Mouse (Mus musculus) E14TG2a.4 (cell line): ENCODE data around the gene Prcd.

Experiments
- CTCF ChIP-seq: conservative IDR thresholded peaks from 2 replicates; pipeline ENCODE4 v1.5.1; 2014; ENCODE audit warnings: low read length
- NANOG ChIP-seq: IDR thresholded peaks from 2 replicates; pipeline ENCODE4 v1.6.1; 2014; ENCODE audit warnings: borderline replicate concordance, low read length, mixed read lengths

DNA sequence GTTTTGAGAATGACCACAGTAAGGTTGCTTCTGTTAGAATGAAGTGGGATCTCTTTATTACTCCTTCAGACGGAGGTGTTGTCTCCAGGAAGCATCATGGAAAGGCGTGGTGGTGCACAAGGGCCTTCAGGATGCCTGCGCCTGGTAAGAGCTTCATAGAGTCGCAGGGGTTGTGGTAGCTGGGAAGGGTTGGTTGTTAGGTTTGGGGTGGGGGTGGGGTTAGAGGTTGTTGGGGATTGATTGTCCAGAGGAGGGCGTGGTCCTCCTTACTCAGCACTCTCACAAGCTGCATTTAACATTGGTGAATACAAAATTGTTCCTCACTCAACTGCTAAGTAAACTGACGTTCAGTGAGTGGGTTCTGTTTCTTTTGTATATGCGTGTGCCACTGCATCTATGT, 19.3 kb downstream of the Prcd start:
- no peak for TF ChIP-seq CTCF
- TF ChIP-seq NANOG = no peak
